Mouse (Mus musculus) granulocyte monocyte progenitor cell, adult 5-6 weeks (primary cell): Measurements from ENCODE around the gene Mgat4a. TPM values are rescaled to one million over a fixed set of nuclear protein-coding genes. Genes with fewer than 3 reads are reported as not detected.

Experiments used
- ATAC-seq: replicated peaks from 2 replicates; pipeline ENCODE4 v1.8.0; 2016; ENCODE audit warnings: mild to moderate bottlenecking, moderate TSS enrichment, inconsistent platforms; ENCODE audit not compliant: poor library complexity, severe bottlenecking
- total RNA-seq, 2 experiments: library from RNA; stranded (forward) in 1 of 2; stranded (reverse) in 1 of 2; fragments of 200-712, 200-1000 nt in 1 of 2; fragments of >200 nt in 1 of 2; fragmentation: Nextera tagmentation in 1 of 2; gene quantifications; 2 replicates each; pipeline ENCODE4 v1.2.3; 2014 to 2017

Gene Mgat4a
- total RNA-seq, 2 experiments from 2014 or later, result 12.9 TPM

GRCm38 (mm10) chr1:37408678-37409077 lies 132.1 kb downstream of the Mgat4a start:
- ATAC-seq, result no peak

- ATAC-seq, result peak; percentile 59
Measured at GRCm38 (mm10) chr1:37408059-37408458, 132.8 kb downstream of the Mgat4a start.

GRCm38 (mm10) chr1:37407228-37407627 lies 133.6 kb downstream of the Mgat4a start:
- no peak for ATAC-seq

- ATAC-seq, result no peak
Measured at GRCm38 (mm10) chr1:37405137-37405536, 135.7 kb downstream of the Mgat4a start.

- ATAC-seq, result peak; percentile 82
Measured at GRCm38 (mm10) chr1:37401687-37402086, 139.1 kb downstream of the Mgat4a start.

GRCm38 (mm10) chr1:37399734-37400133 lies 141.1 kb downstream of the Mgat4a start:
- ATAC-seq, result no peak

GRCm38 (mm10) chr1:37398961-37399360 lies 141.9 kb downstream of the Mgat4a start:
- ATAC-seq, result no peak

GRCm38 (mm10) chr1:37396481-37396880 lies 144.3 kb downstream of the Mgat4a start:
- no peak for ATAC-seq

- no peak for ATAC-seq
Measured at GRCm38 (mm10) chr1:37393174-37393573, 147.6 kb downstream of the Mgat4a start.

Other genes starting within 250 kb of the Mgat4a start
- gene Inpp4a, start 241.2 kb downstream of the Mgat4a start, total RNA-seq (2014; fragmentation: Nextera tagmentation), result 10.2 and 13.9 TPM in 2 replicates
- 5.6 and 7.0 TPM in 2 replicates for gene Inpp4a, start 241.2 kb downstream of the Mgat4a start, total RNA-seq (2017)
- 79.4 and 86.9 TPM in 2 replicates for gene Coa5, start 110.9 kb downstream of the Mgat4a start, total RNA-seq (2014; fragmentation: Nextera tagmentation)
- gene Coa5, start 110.9 kb downstream of the Mgat4a start, total RNA-seq (2017), result 69.1 and 75.9 TPM in 2 replicates
- gene Unc50, start 110.9 kb downstream of the Mgat4a start, total RNA-seq (2014; fragmentation: Nextera tagmentation), result 61.0 and 68.8 TPM in 2 replicates
- 41.9 and 63.4 TPM in 2 replicates for gene Unc50, start 110.9 kb downstream of the Mgat4a start, total RNA-seq (2017)
- not detected in 2 replicates for gene 2010300C02Rik, start 179.1 kb upstream of the Mgat4a start, total RNA-seq (2014; fragmentation: Nextera tagmentation)
- 0.13 TPM in 1 of 2 replicates, not detected in the other for gene 2010300C02Rik, start 179.1 kb upstream of the Mgat4a start, total RNA-seq (2017)